Mouse (Mus musculus) mouse trophoblast stem cell (cell line): ENCODE measurements around the gene Hdac7.

Source experiments
- in situ Hi-C, 2 experiments: fragments of 300-500 bp; cut with MseI, MboI; formaldehyde crosslinking; loops; 2 replicates in 1 of 2; 3 replicates in 1 of 2; pipeline ENCODE4 v1.15.1; 2025

The Hdac7 gene

DNA sequence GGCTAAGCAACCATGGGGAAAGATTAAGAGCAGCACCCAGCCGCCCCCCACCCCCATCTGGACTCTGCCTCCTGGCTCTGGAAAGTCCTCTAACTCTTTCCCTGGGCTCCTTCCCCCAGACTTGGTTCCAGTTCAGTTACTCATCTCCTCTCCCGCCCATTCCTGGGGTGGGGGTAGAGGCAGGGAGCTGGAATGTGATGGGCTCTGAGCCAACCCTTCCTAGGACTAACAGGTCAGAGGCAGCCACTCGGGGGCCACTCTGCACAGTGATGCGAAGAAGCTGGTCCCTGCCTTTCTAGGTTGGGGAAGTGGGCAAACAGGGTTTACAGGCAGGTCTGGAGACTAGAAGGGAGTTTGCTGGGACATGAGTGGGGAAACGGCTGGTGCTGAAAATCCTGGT lies 71.2 kb downstream of the Hdac7 start:
- in situ Hi-C loops, result no loop called here

DNA sequence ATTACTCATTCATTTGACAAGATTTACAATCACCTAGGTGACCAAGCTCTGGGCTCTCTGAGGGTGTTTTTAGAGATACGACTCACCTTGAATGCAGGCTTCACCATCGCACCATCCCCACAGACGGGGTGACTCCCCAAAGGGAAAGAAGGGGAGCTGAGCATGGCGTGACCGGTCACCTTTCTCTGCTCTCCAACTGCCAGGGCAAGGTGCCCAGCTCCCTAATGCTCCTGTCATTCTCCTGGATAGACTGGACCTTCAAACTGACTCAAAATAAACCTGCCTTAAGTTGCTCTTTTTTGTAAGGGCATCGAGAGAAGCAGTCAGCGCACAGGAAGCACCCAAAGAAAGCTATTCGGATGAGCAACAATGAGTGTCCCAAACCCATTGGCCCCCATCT lies 74.0 kb downstream of the Hdac7 start:
- in situ Hi-C loops, result no loop called here

DNA sequence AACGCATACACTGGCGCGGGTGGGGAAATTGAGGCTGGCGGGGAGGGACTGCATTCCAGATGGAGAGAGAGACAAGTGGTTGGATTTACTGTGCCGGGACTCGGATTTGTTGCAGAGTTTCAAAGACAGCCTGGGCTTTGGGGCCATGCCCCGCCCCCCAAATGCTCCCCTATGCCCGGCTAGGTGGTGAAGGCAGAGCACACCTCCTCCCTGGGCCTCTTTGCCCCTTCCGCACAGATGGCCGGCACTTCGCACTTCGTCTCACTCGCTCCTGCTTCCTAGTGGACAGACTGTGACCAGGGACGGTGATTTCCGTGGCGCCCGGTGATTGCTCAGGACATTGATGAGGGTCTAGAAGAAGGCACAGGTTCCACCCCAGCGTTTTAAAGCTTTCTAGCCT lies 76.1 kb downstream of the Hdac7 start:
- in situ Hi-C loops, result no loop called here

DNA sequence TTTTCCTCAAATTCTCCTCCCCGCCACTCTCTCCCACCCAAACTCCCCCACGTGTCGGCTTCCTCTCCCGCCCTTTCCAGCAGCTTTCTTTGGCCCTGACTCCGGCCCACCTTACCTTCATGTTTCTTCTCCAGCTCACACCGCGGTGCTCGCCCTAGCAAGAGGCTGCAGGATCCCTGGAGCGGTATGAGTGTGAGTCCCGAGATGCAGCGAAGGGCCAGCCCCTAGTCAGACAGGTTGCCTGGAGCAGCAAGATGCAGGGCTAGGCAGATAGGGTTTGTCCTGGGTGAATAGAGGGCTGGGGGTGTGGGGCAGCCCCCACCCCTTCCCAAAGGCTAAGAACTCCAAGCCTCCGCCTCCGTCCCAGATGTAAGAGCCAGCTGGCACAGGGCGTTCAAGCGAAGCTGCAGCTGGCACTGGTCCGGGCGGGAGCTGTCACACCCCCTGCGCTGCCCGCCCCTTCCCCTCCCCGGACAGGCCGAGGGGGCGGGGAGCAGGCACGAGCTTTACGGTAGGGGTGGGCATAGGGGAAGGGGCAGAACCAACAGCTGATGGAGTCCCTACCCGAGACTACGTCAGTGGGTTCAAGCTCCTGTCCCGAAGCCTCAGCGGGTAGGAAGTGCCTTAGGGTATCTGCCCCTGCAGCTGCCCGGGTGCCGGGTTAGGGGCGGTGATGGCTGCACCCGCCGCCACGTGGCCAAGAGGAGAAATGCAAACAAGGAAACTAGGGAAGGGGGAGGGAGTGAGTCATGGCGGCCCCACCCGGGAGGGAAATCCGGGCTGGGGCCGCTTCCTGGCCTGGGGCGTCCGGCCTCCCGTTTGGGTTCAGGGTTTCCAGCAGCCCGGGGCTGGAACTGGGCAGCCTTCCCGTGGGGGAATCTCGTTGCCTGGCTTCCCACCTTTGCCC lies 76.8 kb downstream of the Hdac7 start, which contains the start of gene Rapgef3:
Rapgef3 (minus strand) TSS at position 693 of the 907 bp plus-strand sequence.
- in situ Hi-C loops, result no loop called here

DNA sequence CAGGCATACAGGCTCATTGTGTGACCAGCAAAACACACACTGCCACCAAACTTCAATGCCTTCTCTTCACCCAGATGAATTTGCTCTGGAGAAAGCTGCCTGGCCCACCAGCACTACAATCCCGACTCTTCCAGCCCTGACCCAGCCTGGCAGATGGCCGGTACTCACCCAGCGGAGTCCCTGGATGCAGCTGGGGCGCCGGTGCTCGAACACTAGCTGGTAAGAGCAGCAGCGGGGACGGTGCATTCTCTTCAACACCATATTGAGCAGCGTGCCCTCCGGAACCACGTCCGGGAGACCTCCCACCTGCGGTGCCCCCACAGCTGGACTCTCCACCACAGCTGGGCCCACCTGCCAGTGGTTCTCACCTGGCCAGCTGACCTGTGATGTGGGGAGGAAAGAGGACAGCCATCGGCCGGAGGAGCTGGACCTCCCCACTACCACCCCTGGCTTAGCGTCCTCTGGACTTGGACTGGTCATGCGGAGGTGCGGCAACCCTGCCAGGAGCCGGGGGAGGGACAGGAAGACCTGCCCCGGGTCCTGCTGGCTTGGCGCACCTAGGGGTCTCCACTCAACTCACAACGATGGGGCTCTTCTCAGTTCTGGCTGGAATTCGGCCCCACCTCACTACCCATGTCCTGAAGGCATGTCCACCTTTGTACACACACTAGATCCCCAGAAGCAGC lies 77.6 kb downstream of the Hdac7 start:
- in situ Hi-C loops, result no loop called here

DNA sequence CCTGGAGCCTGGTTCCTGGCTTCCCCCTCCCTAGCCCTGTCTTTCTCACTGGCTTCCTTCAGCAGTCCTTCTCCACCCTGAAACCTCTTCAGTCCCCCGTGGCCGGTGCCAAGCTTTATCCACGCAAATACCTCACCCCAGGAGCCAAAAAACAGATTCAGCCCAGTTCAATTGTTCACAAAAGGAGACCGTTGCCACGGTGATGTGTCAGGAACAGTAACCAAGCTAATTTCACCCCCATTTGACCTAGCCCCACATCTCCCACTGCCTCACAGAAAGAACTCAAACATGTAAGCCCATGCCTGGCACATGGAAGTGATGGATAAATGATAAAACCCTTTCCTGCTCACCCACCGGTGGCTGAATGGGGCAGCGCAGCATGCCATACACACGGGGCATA lies 78.1 kb downstream of the Hdac7 start:
- in situ Hi-C loops, result no loop called here

DNA sequence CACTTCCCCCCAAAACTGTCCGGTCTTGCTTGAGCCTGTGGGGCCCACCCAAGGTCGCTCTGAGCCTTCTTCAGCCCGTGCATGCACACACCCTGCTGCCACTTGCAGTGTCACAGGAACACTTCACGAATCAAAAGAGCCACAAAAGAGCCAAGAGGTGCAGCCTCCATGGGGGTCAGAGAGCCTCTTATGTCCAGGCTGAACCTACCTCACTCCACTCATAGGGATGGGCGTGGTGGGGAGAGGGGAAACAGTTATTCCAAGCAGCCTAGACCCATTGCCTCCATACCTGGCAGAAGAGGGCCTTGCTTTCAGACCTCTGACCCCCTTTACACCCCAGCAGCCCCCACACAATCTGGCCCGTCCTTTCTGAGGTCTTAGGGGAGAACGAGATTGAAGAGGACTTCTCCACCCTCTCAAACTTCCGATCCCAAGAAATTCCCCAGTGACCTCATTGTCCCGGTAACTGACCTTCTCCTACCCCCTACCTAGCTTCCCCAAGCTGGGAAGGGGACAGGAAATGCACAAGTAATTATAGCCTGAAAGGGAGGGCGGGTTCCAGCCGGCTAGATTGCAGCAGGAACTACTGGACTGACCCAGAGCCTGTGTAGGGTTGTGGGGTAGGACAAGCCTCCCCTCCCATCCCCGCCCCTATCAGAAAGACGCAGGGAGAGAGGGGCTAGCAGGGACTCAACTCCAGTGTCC lies 79.1 kb downstream of the Hdac7 start:
- in situ Hi-C loops, result no loop called here

DNA sequence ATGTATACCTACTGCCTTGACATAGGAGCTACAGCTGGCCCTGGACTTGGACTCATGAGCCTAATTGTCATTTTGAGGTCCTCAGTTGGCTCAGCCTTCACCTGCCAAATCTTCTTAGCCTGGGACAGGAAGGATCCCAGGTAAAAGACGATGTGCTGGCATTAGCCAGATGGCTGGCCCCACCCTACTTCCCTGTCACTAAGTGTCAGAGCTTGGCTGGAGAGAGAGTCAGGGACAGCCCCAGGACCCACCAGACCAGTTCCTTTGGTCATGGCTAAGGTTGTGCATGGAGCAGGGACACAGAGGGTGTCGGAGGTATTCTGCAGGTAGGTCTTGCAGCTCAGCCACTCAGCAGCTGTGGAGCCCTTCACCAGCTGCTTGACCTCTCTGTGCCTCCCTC lies 79.8 kb downstream of the Hdac7 start:
- in situ Hi-C loops, result no loop called here

DNA sequence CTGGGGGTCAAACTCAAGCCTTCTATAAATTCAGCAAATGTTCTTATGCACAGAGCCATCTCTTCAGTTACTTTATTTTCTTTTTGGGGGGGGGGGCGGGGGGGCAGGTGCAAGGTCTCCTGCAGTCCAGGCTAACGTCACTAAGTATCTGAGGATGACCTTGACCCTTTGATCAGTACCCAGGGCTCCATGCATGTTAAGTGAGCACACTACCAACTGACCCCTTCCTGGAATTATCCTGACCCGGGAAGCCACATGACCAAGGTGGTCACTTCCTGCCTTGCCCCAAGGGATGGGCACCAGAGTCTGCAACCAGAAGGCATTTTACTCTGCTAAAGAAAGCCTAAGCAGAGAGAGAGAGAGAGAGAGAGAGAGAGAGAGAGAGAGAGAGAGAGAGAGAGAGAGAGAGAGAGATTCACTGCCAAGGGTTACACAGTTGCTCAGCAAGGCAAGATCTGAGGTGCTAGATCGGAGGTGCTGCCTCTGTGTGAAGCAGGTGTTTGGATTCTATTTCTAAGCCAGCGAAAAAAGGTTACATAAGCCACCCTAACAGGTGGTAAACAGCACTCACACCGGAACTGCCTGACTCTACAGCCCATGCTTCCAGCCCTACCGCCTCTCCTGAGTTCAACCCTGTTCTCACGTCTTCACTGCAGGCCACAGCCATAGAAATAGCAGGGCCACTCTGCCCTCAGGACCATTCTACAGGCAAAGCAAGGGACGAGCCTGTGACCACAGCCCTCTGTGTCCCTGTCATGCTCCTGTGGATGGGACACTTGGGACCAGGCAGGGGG lies 80.8 kb downstream of the Hdac7 start:
- in situ Hi-C loops, result no loop called here

DNA sequence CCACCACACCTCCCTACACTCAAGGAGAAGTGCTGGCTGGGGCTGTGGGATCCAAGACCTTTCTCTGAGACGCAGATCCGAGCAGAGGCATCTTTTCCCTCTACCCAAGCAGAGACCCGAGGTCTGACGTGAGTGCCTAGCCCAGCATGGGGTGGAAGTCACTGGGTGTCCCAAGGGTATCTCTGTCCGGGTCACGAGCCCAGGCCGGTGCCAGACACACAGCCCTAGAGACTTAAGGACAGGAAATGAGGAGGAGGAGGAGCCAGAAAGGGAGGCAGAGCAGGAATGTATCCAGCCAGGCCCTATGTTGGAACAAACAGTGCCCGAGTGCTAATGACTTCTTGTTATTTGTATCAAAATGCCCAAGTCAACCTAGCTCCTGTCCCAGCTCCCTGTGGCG lies 81.6 kb downstream of the Hdac7 start:
- in situ Hi-C loops, result no loop called here

DNA sequence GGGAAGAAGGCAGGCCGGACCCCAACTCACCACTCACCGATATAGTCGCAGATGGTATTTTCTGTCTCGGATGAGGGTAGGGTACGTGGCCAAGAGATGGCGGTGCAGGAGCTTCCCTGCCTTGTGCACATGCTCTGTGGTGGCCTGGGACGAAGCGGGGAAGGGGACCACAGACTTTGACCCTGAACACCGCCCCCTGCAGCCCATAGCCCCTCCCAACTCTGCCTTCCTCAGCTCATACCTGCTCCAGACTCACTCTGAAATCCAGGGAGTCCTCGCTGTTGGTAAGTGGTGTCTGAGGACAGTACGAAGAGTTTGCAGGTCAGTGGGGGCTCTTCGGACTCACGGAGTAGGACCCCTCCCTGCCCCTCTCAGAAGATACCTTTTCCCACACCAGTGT lies 82.9 kb downstream of the Hdac7 start:
- in situ Hi-C loops, result no loop called here

DNA sequence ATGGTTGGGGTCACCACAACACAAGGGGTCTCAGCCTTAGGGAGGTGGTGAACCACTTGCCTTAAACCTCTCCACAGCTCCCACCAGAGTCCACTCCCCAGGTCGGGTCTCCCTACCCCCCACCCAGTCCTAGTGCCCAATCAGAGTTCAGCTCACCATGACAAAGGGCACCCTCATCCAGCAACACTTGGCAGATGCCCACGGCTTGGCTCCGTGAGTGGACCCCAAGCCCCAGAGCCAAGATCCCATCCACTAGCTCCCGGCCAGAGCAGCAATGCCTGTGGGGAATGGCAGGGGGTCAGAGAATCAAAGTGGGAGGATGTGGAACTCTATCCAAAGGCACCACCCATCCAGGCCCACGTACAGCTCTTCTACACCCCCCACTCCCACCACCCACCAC lies 83.3 kb downstream of the Hdac7 start:
- in situ Hi-C loops, result no loop called here

DNA sequence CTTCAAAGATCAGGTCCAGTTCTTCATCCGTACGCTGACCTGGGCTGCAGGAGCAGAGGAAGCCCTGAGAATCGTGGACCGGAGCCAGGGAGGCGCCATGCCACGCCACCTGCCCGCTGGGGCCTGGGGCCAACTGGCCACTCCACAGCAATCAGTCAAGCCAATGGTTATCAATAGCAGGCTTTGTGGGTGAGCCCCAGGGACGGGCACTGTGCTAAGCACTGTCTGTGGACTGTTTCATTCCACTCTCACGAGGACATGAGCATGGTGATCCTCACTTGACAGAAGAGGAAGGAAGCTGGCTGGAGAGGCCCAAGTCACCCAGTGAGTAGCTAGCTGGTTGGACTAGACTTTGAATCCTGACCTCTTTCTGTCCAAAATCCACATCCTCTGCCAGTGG lies 84.3 kb downstream of the Hdac7 start:
- in situ Hi-C loops, result no loop called here

DNA sequence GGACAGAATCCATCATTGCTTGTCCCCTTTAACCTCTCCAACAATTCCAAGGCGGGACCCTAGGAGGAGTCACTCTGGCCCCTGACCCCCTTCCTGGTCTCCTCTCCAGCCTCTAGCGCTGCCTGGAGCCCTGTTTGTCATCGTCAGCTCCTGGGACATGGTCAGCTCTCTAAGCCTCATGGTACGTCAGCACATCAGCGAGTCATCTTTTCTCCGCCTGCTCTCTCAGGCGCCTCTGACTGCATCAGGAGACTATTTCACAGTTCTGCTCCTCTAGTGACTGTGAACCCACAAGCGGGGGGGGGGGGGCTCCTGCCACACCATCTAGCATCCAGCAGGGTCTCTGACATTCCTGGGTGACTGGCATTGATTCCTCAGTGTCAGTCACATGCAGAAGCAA lies 88.9 kb downstream of the Hdac7 start:
- in situ Hi-C loops, result no loop called here

DNA sequence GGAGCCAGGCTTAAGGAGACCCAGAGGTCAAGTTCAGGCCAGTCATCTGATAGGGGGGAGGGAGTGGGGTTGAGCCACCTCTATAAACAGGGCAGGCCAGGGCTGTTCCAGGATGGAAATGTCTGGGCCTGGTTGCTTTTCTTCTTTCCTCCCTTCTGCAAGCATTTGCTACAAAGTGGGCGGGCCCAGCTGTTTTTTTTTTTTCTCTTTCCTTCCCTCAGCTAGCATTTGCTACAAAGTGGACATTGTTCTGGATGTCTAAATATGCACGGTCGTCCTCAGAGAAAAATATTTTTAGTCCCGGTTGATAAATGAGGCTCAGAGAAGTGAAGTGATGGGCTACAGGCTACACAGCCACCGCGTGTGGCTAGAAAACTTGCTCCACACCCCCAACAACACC lies 89.8 kb downstream of the Hdac7 start:
- in situ Hi-C loops, result no loop called here

DNA sequence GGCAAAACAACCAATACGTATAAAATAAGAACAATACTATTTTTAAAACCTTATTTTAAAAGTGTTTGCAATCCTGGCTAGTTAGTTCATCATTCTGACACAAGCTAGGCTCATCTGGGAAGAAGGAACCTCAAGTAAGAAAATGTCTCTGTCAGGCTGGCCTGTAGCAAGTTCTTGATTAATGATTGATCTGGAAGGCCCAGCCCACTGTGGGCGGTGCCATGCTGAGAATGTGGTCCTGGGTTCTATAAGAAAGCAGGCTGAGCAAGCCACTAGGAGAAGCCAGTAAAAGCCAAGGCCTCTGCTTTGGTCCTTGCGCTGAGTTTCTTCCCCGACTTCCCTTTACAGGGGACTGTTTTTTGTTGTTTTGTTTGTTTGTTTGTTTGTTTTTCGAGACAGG lies 91.8 kb downstream of the Hdac7 start:
- in situ Hi-C loops, result no loop called here

DNA sequence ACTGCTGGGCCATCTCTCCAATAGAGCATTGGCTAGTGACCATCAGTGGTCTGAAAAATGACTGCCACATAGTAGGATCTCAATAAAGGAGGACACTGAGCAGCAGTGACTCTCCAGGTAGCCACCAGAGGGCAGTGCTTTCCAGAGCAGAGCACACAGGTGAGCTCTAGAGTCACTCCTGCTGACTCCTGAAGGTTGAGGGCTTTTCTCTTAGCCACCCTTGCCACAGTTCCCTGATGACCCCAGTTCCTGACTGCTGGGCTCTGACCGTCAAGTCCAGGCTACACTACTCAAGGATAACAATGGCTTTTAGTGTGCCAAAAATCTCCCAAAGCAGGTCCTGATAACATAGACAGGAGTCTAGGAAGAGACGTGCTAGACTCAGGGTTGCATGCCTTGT lies 92.6 kb downstream of the Hdac7 start:
- in situ Hi-C loops, result no loop called here

DNA sequence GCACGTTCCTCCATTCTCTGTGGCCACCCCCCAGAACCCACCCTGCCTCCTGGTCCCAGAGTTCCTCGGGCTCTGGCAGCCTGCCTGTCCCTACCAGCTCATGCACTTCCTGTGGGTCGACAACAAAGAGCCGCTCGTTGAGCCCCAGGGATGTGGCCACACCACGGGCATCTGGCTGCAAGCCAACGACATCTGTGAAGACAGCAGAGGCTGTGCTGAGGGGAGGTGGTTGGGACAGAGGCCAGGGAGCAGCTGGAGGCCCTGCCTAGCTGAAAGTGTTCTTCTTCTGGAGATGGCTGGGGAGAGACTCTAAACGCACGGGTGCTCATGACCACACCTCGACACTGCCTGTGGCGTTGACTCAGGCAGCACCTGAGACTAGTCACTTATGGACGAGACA lies 93.6 kb downstream of the Hdac7 start:
- in situ Hi-C loops, result no loop called here

DNA sequence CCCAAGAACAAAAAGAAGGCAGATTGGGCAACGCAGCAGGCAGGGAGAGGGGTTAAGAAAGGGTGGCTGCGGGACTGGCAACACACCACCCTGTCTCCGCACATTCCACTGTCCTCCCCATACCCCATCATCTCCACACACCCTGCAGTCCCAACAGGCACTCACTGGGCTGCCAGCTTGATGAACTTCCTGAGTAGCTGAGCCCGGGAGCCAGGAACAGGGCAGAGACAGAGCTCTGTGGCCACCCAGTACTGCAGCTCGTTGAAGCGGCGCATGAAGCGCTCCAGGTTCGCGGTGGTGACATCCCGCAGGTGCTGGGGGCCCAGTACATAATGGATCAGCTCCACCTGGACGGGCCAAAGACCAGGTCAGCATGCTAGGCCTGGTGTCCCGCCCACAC lies 94.5 kb downstream of the Hdac7 start:
- in situ Hi-C loops, result loop anchor here in 1 of 2 experiments (5.0 kb wide), 1 partner anchor 32 kb away; no protein-coding TSS in a partner anchor

DNA sequence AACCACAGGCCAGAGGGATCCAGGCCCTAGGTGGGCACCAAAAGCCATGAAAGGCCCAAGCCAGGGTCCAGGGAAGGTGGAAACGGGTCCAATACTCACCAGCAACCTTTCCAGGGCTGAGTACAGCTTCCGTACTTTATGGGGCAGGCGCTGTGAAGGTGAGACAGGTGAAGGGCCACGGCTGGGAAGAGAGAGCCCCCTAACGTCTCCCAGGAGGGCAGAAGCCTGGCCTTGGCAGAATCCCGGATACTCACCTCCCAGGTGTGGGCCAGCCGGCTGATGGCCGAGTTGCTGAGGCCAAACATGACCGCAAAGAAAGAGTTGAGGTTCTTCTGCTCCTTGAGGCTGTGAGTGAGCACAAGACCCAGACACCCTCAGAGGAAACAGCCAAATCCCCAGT lies 94.9 kb downstream of the Hdac7 start:
- in situ Hi-C loops, result loop anchor here in 1 of 2 experiments (5.0 kb wide), 1 partner anchor 33 kb away; no protein-coding TSS in a partner anchor

DNA sequence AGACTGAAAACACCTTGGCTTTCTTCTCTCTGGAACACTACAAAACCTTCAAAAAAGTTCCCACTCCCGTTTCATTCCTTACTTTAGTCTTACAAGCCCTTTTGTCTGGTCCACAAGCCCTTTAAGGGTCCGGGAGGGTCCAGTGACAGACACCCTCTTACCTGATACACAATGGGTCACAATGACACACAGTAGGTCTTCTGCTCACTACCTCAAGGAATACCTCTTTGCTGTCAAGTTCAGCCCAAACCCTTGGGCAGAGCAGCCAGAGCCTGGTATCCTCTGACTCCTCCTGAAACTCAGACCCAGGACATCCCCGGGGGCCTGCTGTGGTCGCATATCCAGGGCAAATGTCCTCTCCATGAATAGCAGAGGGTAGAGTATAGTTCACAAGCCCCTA lies 95.3 kb downstream of the Hdac7 start:
- in situ Hi-C loops, result loop anchor here in 1 of 2 experiments (5.0 kb wide), 1 partner anchor 33 kb away; no protein-coding TSS in a partner anchor
